Mouse (Mus musculus) cerebellum, adult 9-11 months (tissue): ENCODE results near the gene Prlhr.

Source experiments
- DNase-seq: peaks from one replicate; pipeline ENCODE4 v3.0.0; 2022

Gene Prlhr

DNA sequence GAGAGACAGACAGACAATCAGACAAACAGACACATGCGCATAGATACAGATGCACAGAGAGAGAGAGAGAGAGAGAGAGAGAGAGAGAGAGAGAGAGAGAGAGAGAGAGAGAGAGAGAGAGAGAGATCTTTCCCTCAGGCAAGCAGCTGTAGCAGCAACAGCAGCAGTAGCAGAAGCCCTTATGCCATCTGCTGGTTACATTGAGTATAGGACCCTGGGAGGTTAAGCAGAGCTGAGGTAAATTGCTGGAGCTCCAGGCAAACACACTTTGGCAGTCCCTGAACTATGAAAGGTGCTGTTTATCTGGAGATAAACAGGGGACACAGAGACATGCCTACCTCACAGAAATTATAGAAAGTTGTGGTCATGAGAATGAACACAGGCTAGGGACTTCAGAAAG lies 50.5 kb downstream of the Prlhr start:
- DNase-seq = no peak
